Mouse (Mus musculus): ENCODE measurements around the gene Exoc1.

GRCm38 (mm10) chr5:76533186-76533585 is 4.1 kb downstream of the Exoc1 start:
- TF ChIP-seq CTCF (IDR thresholded peaks at IDR 0.05; ENCODE audit: borderline replicate concordance, insufficient read depth, low read length), result no peak
- no peak for TF ChIP-seq POLR2A (IDR thresholded peaks at IDR 0.05; ENCODE audit: low read depth, low read length)

Data from embryonic fibroblast, embryonic 13.5 days (primary cell).